Mouse (Mus musculus): ENCODE results near the gene Cbs. TPM values are rescaled to one million over a fixed set of nuclear protein-coding genes. Genes with fewer than 3 reads are reported as not detected.
A peak's percentile ranks its signal among the peaks of the same experiment; 100 is the strongest.

Gene Cbs
- total and polyA plus RNA-seq, 2 experiments from 2014 or later, result 25.8 to 38.8 TPM

GRCm38 (mm10) chr17:31672279-31672678, 35.2 kb upstream of the Cbs start:
- no peak overlapping the region for H3K4me3 ChIP-seq (ENCODE audit: low read length)
- TF ChIP-seq CTCF (IDR thresholded peaks at IDR 0.05; ENCODE audit: low read depth), result no peak
- H3K4me1 ChIP-seq (ENCODE audit: insufficient read depth, low read length), result no peaks in the 10 kb centered on the region
- no peaks in the 10 kb centered on the region for H3K36me3 ChIP-seq (ENCODE audit: insufficient read depth, low read length)
- WGBS, result 90% methylated on average over 12 of the region's 12 CpGs
- no peak for DNase-seq (ENCODE audit: low spot score)
- H3K27me3 ChIP-seq (ENCODE audit: insufficient read depth, low read length), result no peaks in the 10 kb centered on the region
- no peak for ATAC-seq
- no peak overlapping the region for H3K9ac ChIP-seq (replicated peaks; ENCODE audit: low read length)
- no peak overlapping the region for H3K27ac ChIP-seq
- no peaks in the 10 kb centered on the region for H3K9me3 ChIP-seq (ENCODE audit: low read length)
- no peak overlapping the region for H3K4me2 ChIP-seq (ENCODE audit: low read depth, low read length)

- ATAC-seq, result no peak
- Histone ChIP-seq H3K36me3 (ENCODE audit: insufficient read depth, low read length) (no peaks in the 10 kb centered on the region), H3K9me3 (ENCODE audit: low read length) (no peaks in the 10 kb centered on the region), H3K27me3 (ENCODE audit: insufficient read depth, low read length) (no peaks in the 10 kb centered on the region), H3K4me3 (ENCODE audit: low read length) (no peak overlapping the region), H3K27ac (no peak overlapping the region), H3K4me2 (ENCODE audit: low read depth, low read length) (no peak overlapping the region), H3K9ac (replicated peaks; ENCODE audit: low read length) (no peak overlapping the region), H3K4me1 (ENCODE audit: insufficient read depth, low read length) (no peaks in the 10 kb centered on the region)
- 63% methylated on average over 8 of the region's 8 CpGs for WGBS
- TF ChIP-seq CTCF (IDR thresholded peaks at IDR 0.05; ENCODE audit: low read depth), result no peak
- no peak for DNase-seq (ENCODE audit: low spot score)
Observed at GRCm38 (mm10) chr17:31671698-31672097, 34.7 kb upstream of the Cbs start.

GRCm38 (mm10) chr17:31670163-31670562, 33.1 kb upstream of the Cbs start:
- Histone ChIP-seq H3K4me3 (ENCODE audit: low read length) (no peak overlapping the region), H3K27me3 (ENCODE audit: insufficient read depth, low read length) (no peaks in the 10 kb centered on the region), H3K36me3 (ENCODE audit: insufficient read depth, low read length) (no peaks in the 10 kb centered on the region), H3K9ac (replicated peaks; ENCODE audit: low read length) (no peak overlapping the region), H3K9me3 (ENCODE audit: low read length) (no peaks in the 10 kb centered on the region), H3K4me2 (ENCODE audit: low read depth, low read length) (no peak overlapping the region), H3K4me1 (ENCODE audit: insufficient read depth, low read length) (no peaks in the 10 kb centered on the region), H3K27ac (no peak overlapping the region)
- DNase-seq (ENCODE audit: low spot score), result peak; percentile 36
- TF ChIP-seq CTCF (IDR thresholded peaks at IDR 0.05; ENCODE audit: low read depth), result no peak
- 9% methylated on average over 11 of the region's 11 CpGs for WGBS
- peak; percentile 69; the same call in 1 of the 2 replicates for ATAC-seq

- H3K9me3 ChIP-seq (ENCODE audit: low read length), result no peaks in the 10 kb centered on the region
- no peak overlapping the region for H3K4me2 ChIP-seq (ENCODE audit: low read depth, low read length)
- DNase-seq (ENCODE audit: low spot score) (no peak), ATAC-seq (no peak)
- H3K9ac ChIP-seq (replicated peaks; ENCODE audit: low read length), result no peak overlapping the region
- H3K27ac ChIP-seq, result no peak overlapping the region
- TF ChIP-seq CTCF (IDR thresholded peaks at IDR 0.05; ENCODE audit: low read depth), result no peak
- H3K4me3 ChIP-seq (ENCODE audit: low read length), result no peak overlapping the region
- no peaks in the 10 kb centered on the region for H3K4me1 ChIP-seq (ENCODE audit: insufficient read depth, low read length)
- no peaks in the 10 kb centered on the region for H3K36me3 ChIP-seq (ENCODE audit: insufficient read depth, low read length)
- no peaks in the 10 kb centered on the region for H3K27me3 ChIP-seq (ENCODE audit: insufficient read depth, low read length)
- WGBS, result 87% methylated on average over 8 of the region's 9 CpGs
Observed at GRCm38 (mm10) chr17:31668306-31668705, 31.3 kb upstream of the Cbs start.

- no peak overlapping the region for H3K27ac ChIP-seq
- no peaks in the 10 kb centered on the region for H3K36me3 ChIP-seq (ENCODE audit: insufficient read depth, low read length)
- WGBS, result 13% methylated on average over 4 of the region's 4 CpGs
- H3K9ac ChIP-seq (replicated peaks; ENCODE audit: low read length), result no peak overlapping the region
- no peaks in the 10 kb centered on the region for H3K27me3 ChIP-seq (ENCODE audit: insufficient read depth, low read length)
- no peak overlapping the region for H3K4me3 ChIP-seq (ENCODE audit: low read length)
- no peaks in the 10 kb centered on the region for H3K9me3 ChIP-seq (ENCODE audit: low read length)
- H3K4me2 ChIP-seq (ENCODE audit: low read depth, low read length), result no peak overlapping the region
- no peaks in the 10 kb centered on the region for H3K4me1 ChIP-seq (ENCODE audit: insufficient read depth, low read length)
- ATAC-seq (peak; percentile 83), DNase-seq (ENCODE audit: low spot score) (peak; percentile 86)
- TF ChIP-seq CTCF (IDR thresholded peaks at IDR 0.05; ENCODE audit: low read depth), result peak; percentile 90
Observed at GRCm38 (mm10) chr17:31664760-31665159, 27.7 kb upstream of the Cbs start.

GRCm38 (mm10) chr17:31662855-31663254, 25.8 kb upstream of the Cbs start:
- Histone ChIP-seq H3K9ac (replicated peaks; ENCODE audit: low read length) (no peak overlapping the region), H3K27me3 (ENCODE audit: insufficient read depth, low read length) (no peaks in the 10 kb centered on the region), H3K4me2 (ENCODE audit: low read depth, low read length) (no peak overlapping the region), H3K27ac (no peak overlapping the region), H3K4me3 (ENCODE audit: low read length) (no peak overlapping the region), H3K9me3 (ENCODE audit: low read length) (no peaks in the 10 kb centered on the region), H3K4me1 (ENCODE audit: insufficient read depth, low read length) (peaks cover 5% of the 10 kb centered on the region; the same call in 1 of the 2 replicates), H3K36me3 (ENCODE audit: insufficient read depth, low read length) (no peaks in the 10 kb centered on the region)
- peak; percentile 28 for TF ChIP-seq CTCF (IDR thresholded peaks at IDR 0.05; ENCODE audit: low read depth)
- ATAC-seq (no peak), DNase-seq (ENCODE audit: low spot score) (no peak)

GRCm38 (mm10) chr17:31660661-31661250, 23.7 kb upstream of the Cbs start:
- 64% methylated on average over 8 of the region's 8 CpGs for WGBS
- H3K9me3 ChIP-seq (ENCODE audit: low read length), result no peaks in the 10 kb centered on the region
- H3K27ac ChIP-seq, result no peak overlapping the region
- DNase-seq (ENCODE audit: low spot score) (peak; percentile 45), ATAC-seq (no peak)
- no peak overlapping the region for H3K4me2 ChIP-seq (ENCODE audit: low read depth, low read length)
- H3K27me3 ChIP-seq (ENCODE audit: insufficient read depth, low read length), result no peaks in the 10 kb centered on the region
- no peak for TF ChIP-seq CTCF (IDR thresholded peaks at IDR 0.05; ENCODE audit: low read depth)
- H3K4me1 ChIP-seq (ENCODE audit: insufficient read depth, low read length), result peaks cover 12% of the 10 kb centered on the region; the same call in 1 of the 2 replicates
- H3K36me3 ChIP-seq (ENCODE audit: insufficient read depth, low read length), result peaks cover 3% of the 10 kb centered on the region; the same call in 1 of the 2 replicates
- no peak overlapping the region for H3K9ac ChIP-seq (replicated peaks; ENCODE audit: low read length)
- no peak overlapping the region for H3K4me3 ChIP-seq (ENCODE audit: low read length)
